Mouse (Mus musculus) kidney, postnatal 36 days (tissue): ENCODE data around the gene Arhgef5.

Experiments used
- DNase-seq, 2 experiments: peaks; one replicate each; pipeline ENCODE4 v3.0.0; 2021 to 2022; ENCODE audit warnings: mixed read lengths in 2 of 2

The Arhgef5 gene

GRCm38 (mm10) chr6:43333479-43333878 lies 68.1 kb downstream of the Arhgef5 start:
- DNase-seq = no peak

GRCm38 (mm10) chr6:43335619-43336234 lies 70.3 kb downstream of the Arhgef5 start:
- DNase-seq = no peak

GRCm38 (mm10) chr6:43337491-43337961 lies 72.1 kb downstream of the Arhgef5 start:
- peak; percentile 29 to 39 for DNase-seq

GRCm38 (mm10) chr6:43338804-43339203 lies 73.4 kb downstream of the Arhgef5 start:
- DNase-seq = no peak
